Mouse (Mus musculus) ES-E14 (cell line): ENCODE measurements at regions not wholly inside any gene's neighbourhood (a gene's known extent, or its start where the extent isn't known, plus 50 kb on each side); places are given as distances from the start of the nearest gene placed in this dataset.

Experiments
- DNase-seq: peaks from one replicate; pipeline ENCODE4 v3.0.0-alpha.2; 2013; ENCODE audit warnings: low read depth, low spot score
- H3K27ac ChIP-seq: 2 replicates; pipeline ENCODE4 v1.5.1; 2012; ENCODE audit warnings: low read depth, mild to moderate bottlenecking, low read length, moderate library complexity, mixed read lengths; ENCODE audit not compliant: poor library complexity, insufficient read depth, severe bottlenecking
- H3K36me3 ChIP-seq: 2 replicates; pipeline ENCODE4 v1.6.1; 2012; ENCODE audit warnings: mild to moderate bottlenecking, low read length, moderate library complexity, mixed read lengths; ENCODE audit not compliant: control insufficient read depth, poor library complexity, insufficient read depth, severe bottlenecking
- H3K4me1 ChIP-seq, 2 experiments: fragments of 150-350 bp in 1 of 2; sonication (generic) in 1 of 2; 2 replicates each; pipeline ENCODE4 v1.6.1; 2012; ENCODE audit warnings: low read length in 2 of 2, mild to moderate bottlenecking in 1 of 2, mixed read lengths in 1 of 2; ENCODE audit not compliant: control insufficient read depth in 2 of 2, insufficient read depth in 2 of 2, poor library complexity in 1 of 2
- H3K4me3 ChIP-seq, 2 experiments: fragments of 150-350 bp in 1 of 2; sonication (generic) in 1 of 2; 2 replicates each; pipeline ENCODE4 v1.5.1; 2012; ENCODE audit warnings: low read length in 2 of 2, low read depth in 1 of 2, mild to moderate bottlenecking in 1 of 2, mixed read lengths in 1 of 2; ENCODE audit not compliant: insufficient read depth in 1 of 2, poor library complexity in 1 of 2, severe bottlenecking in 1 of 2
- H3K9ac ChIP-seq: 2 replicates; pipeline ENCODE4 v1.6.1; 2012; ENCODE audit warnings: low read depth, mild to moderate bottlenecking, low read length, mixed read lengths; ENCODE audit not compliant: poor library complexity, insufficient read depth, severe bottlenecking
- H3K9me3 ChIP-seq: fragments of 150-350 bp; sonication (generic); 2 replicates; pipeline ENCODE4 v1.6.1; 2012; ENCODE audit warnings: low read depth, mild to moderate bottlenecking, low read length; ENCODE audit not compliant: control insufficient read depth, insufficient read depth
- CHD2 ChIP-seq: IDR thresholded peaks from 2 replicates; pipeline ENCODE4 v1.6.1; 2014; ENCODE audit warnings: mild to moderate bottlenecking, low read depth, low read length, inconsistent platforms
- HCFC1 ChIP-seq: IDR thresholded peaks from 2 replicates; pipeline ENCODE4 v1.6.1; 2012; ENCODE audit warnings: low read length, inconsistent platforms, borderline replicate concordance; ENCODE audit not compliant: insufficient read depth
- MAFK ChIP-seq: IDR thresholded peaks from 2 replicates; pipeline ENCODE4 v1.6.1; 2014; ENCODE audit warnings: mild to moderate bottlenecking, low read depth, low read length, inconsistent platforms; ENCODE audit not compliant: insufficient read depth
- ZC3H11A ChIP-seq: IDR thresholded peaks from 2 replicates; pipeline ENCODE4 v1.6.1; 2012; ENCODE audit warnings: low read depth, mild to moderate bottlenecking, inconsistent platforms, low read length, borderline replicate concordance
- ZNF384 ChIP-seq: IDR thresholded peaks from 2 replicates; pipeline ENCODE4 v1.6.1; 2012; ENCODE audit warnings: low read depth, low read length, inconsistent platforms
- in situ Hi-C, 2 experiments: fragments of 600-800 bp; cut with MboI; formaldehyde crosslinking; loops; one replicate each; pipeline ENCODE4 v1.15.1; 2025; ENCODE audit warnings: low sequenced_read_pairs in 2 of 2, inconsistent platforms in 1 of 2; ENCODE audit not compliant: unreplicated experiment in 2 of 2

GRCm38 (mm10) chr3:120217710-120218109 is 433.4 kb upstream of the Ptbp2 start:
- DNase-seq = no peak
- TF ChIP-seq ZNF384 (no peak), HCFC1 (no peak), MAFK (no peak), CHD2 (no peak), ZC3H11A (no peak)
- no peak overlapping the region for H3K27ac ChIP-seq
- no peaks in the 10 kb centered on the region for H3K36me3 ChIP-seq
- H3K9me3 ChIP-seq = no peaks in the 10 kb centered on the region
- in situ Hi-C loops = no loop called here
- H3K4me3 ChIP-seq = no peak overlapping the region
- H3K9ac ChIP-seq = no peak overlapping the region
- no peaks in the 10 kb centered on the region for H3K4me1 ChIP-seq

GRCm38 (mm10) chr3:120214616-120215250 is 430.5 kb upstream of the Ptbp2 start:
- no peak for DNase-seq
- Histone ChIP-seq H3K27ac (no peak overlapping the region), H3K36me3 (no peaks in the 10 kb centered on the region), H3K4me3 (no peak overlapping the region), H3K9ac (no peak overlapping the region), H3K4me1 (no peaks in the 10 kb centered on the region), H3K9me3 (no peaks in the 10 kb centered on the region)
- in situ Hi-C loops = no loop called here
- no peak for TF ChIP-seq ZNF384
- TF ChIP-seq HCFC1 = no peak
- no peak for TF ChIP-seq MAFK
- TF ChIP-seq ZC3H11A = no peak
- no peak for TF ChIP-seq CHD2

GRCm38 (mm10) chr3:120199403-120199802 is 415.1 kb upstream of the Ptbp2 start:
- Histone ChIP-seq H3K36me3 (no peaks in the 10 kb centered on the region), H3K9ac (no peak overlapping the region), H3K9me3 (no peaks in the 10 kb centered on the region), H3K4me1 (no peaks in the 10 kb centered on the region), H3K4me3 (no peak overlapping the region), H3K27ac (no peak overlapping the region)
- no peak for DNase-seq
- TF ChIP-seq MAFK (no peak), CHD2 (no peak), ZC3H11A (no peak), ZNF384 (no peak), HCFC1 (no peak)
- in situ Hi-C loops = no loop called here

GRCm38 (mm10) chr3:120194501-120194900 is 410.2 kb upstream of the Ptbp2 start:
- in situ Hi-C loops = no loop called here
- no peak for TF ChIP-seq HCFC1
- no peak for TF ChIP-seq CHD2
- no peak for TF ChIP-seq MAFK
- no peak for TF ChIP-seq ZNF384
- TF ChIP-seq ZC3H11A = no peak
- H3K9ac ChIP-seq = no peak overlapping the region
- no peak for DNase-seq
- no peaks in the 10 kb centered on the region for H3K9me3 ChIP-seq
- H3K27ac ChIP-seq = no peak overlapping the region
- no peak overlapping the region for H3K4me3 ChIP-seq
- H3K36me3 ChIP-seq = no peaks in the 10 kb centered on the region
- no peaks in the 10 kb centered on the region for H3K4me1 ChIP-seq
